Mouse (Mus musculus) CH12.LX (cell line): ENCODE measurements around the gene Plce1. TPM values are rescaled to one million over a fixed set of nuclear protein-coding genes. Genes with fewer than 3 reads are reported as not detected.

ENCODE experiments used
- DNase-seq: peaks from one replicate; pipeline ENCODE4 v3.0.0-alpha.2; 2013; ENCODE audit errors: extremely low read depth
- H3K27ac ChIP-seq: 2 replicates; pipeline ENCODE4 v1.5.1; 2012; ENCODE audit warnings: low read depth, mild to moderate bottlenecking, control low read depth, moderate library complexity; ENCODE audit not compliant: insufficient read depth
- H3K27me3 ChIP-seq: replicated peaks from 2 replicates; pipeline ENCODE3; 2012; ENCODE audit warnings: inconsistent platforms
- H3K36me3 ChIP-seq, 2 experiments: replicated peaks in 1 of 2; 2 replicates each; pipeline versions ENCODE3 to v1.6.1; 2012; ENCODE audit warnings: inconsistent platforms in 1 of 2, low read length in 1 of 2, mild to moderate bottlenecking in 1 of 2, mixed read lengths in 1 of 2, moderate library complexity in 1 of 2; ENCODE audit not compliant: control insufficient read depth in 1 of 2, insufficient read depth in 1 of 2
- H3K4me1 ChIP-seq, 2 experiments: 2 replicates each; pipeline ENCODE4 v1.6.1; 2012; ENCODE audit warnings: inconsistent platforms in 1 of 2, moderate library complexity in 1 of 2; ENCODE audit not compliant: insufficient read depth in 2 of 2, control insufficient read depth in 1 of 2
- H3K4me2 ChIP-seq: 2 replicates; pipeline ENCODE4 v1.6.1; 2012; ENCODE audit warnings: low read depth, mild to moderate bottlenecking, control low read depth; ENCODE audit not compliant: poor library complexity, insufficient read depth, severe bottlenecking
- H3K4me3 ChIP-seq, 3 experiments: fragments of 150-350 bp in 1 of 3; sonication (generic) in 1 of 3; replicated peaks in 1 of 3; 2 replicates each; pipeline versions ENCODE3 to v1.5.1; 2011 to 2012; ENCODE audit warnings: low read depth in 2 of 3, low read length in 2 of 3, mild to moderate bottlenecking in 2 of 3, moderate library complexity in 2 of 3, control low read depth in 1 of 3, improper control_type of control experiment in 1 of 3, inconsistent platforms in 1 of 3, mixed read lengths in 1 of 3; ENCODE audit not compliant: poor library complexity in 1 of 3
- H3K79me2 ChIP-seq: replicated peaks from 2 replicates; pipeline ENCODE4 v1.6.1; 2012; ENCODE audit warnings: mild to moderate bottlenecking, moderate library complexity; ENCODE audit not compliant: control insufficient read depth, poor library complexity, insufficient read depth, severe bottlenecking; ENCODE audit errors: extremely low read depth
- H3K9ac ChIP-seq: 2 replicates; pipeline ENCODE4 v1.6.1; 2012; ENCODE audit warnings: low read depth, mild to moderate bottlenecking, control low read depth, moderate library complexity; ENCODE audit not compliant: insufficient read depth
- H3K9me3 ChIP-seq: replicated peaks from 2 replicates; pipeline ENCODE3; 2012; ENCODE audit warnings: low read length, inconsistent platforms, mixed read lengths
- CHD1 ChIP-seq: IDR thresholded peaks from 2 replicates; pipeline ENCODE4 v1.6.1; 2012; ENCODE audit warnings: low read depth, low read length, improper control_type of control experiment, inconsistent platforms
- CTCF ChIP-seq, 2 experiments: IDR thresholded peaks in 1 of 2; conservative IDR thresholded peaks in 1 of 2; 2 replicates each; pipeline ENCODE4 v1.5.1; 2011 to 2012; ENCODE audit warnings: low read depth in 2 of 2, low read length in 2 of 2, improper control_type of control experiment in 1 of 2, inconsistent platforms in 1 of 2, mild to moderate bottlenecking in 1 of 2, moderate library complexity in 1 of 2
- ELF1 ChIP-seq: IDR thresholded peaks from 2 replicates; pipeline ENCODE4 v1.6.1; 2014; ENCODE audit warnings: low read depth, mild to moderate bottlenecking, inconsistent platforms, low read length, improper control_type of control experiment
- EP300 ChIP-seq: IDR thresholded peaks from 2 replicates; pipeline ENCODE4 v1.6.1; 2011; ENCODE audit warnings: low read length, improper control_type of control experiment
- GABPA ChIP-seq: IDR thresholded peaks from 2 replicates; pipeline ENCODE4 v1.6.1; 2012; ENCODE audit warnings: low read depth, low read length, improper control_type of control experiment, inconsistent platforms; ENCODE audit not compliant: insufficient replicate concordance
- JUN ChIP-seq: IDR thresholded peaks from 2 replicates; pipeline ENCODE4 v1.6.1; 2011; ENCODE audit warnings: low read depth, mild to moderate bottlenecking, low read length, improper control_type of control experiment, moderate library complexity; ENCODE audit not compliant: insufficient read depth
- JUND ChIP-seq: conservative IDR thresholded peaks from 2 replicates; pipeline ENCODE4 v1.6.1; 2011; ENCODE audit warnings: low read depth, low read length, improper control_type of control experiment
- KAT2A ChIP-seq: IDR thresholded peaks from 2 replicates; pipeline ENCODE4 v1.6.1; 2012; ENCODE audit warnings: low read length, improper control_type of control experiment, inconsistent platforms; ENCODE audit not compliant: insufficient replicate concordance
- MAFK ChIP-seq: IDR thresholded peaks from 2 replicates; pipeline ENCODE4 v1.6.1; 2011; ENCODE audit warnings: low read length, improper control_type of control experiment; ENCODE audit not compliant: insufficient replicate concordance
- MXI1 ChIP-seq: IDR thresholded peaks from 2 replicates; pipeline ENCODE4 v1.6.1; 2011; ENCODE audit warnings: mild to moderate bottlenecking, low read depth, low read length, improper control_type of control experiment
- MYC ChIP-seq: IDR thresholded peaks from 2 replicates; pipeline ENCODE4 v1.6.1; 2011; ENCODE audit warnings: low read depth, mild to moderate bottlenecking, improper control_type of control experiment, low read length
- NELFE ChIP-seq: IDR thresholded peaks from 2 replicates; pipeline ENCODE4 v1.6.1; 2011; ENCODE audit warnings: low read depth, low read length, improper control_type of control experiment
- NRF1 ChIP-seq: IDR thresholded peaks from 2 replicates; pipeline ENCODE4 v1.6.1; 2014; ENCODE audit warnings: low read depth, mild to moderate bottlenecking, inconsistent platforms, low read length, improper control_type of control experiment, moderate library complexity
- PAX5 ChIP-seq: IDR thresholded peaks from 2 replicates; pipeline ENCODE4 v1.6.1; 2012; ENCODE audit warnings: low read length, inconsistent platforms, mixed read lengths
- TBP ChIP-seq: conservative IDR thresholded peaks from 2 replicates; pipeline ENCODE4 v1.6.1; 2011; ENCODE audit warnings: low read depth, low read length, improper control_type of control experiment
- TCF12 ChIP-seq: IDR thresholded peaks from 2 replicates; pipeline ENCODE4 v1.6.1; 2014; ENCODE audit warnings: low read depth, mild to moderate bottlenecking, inconsistent platforms, low read length, improper control_type of control experiment
- USF2 ChIP-seq: conservative IDR thresholded peaks from 2 replicates; pipeline ENCODE4 v1.6.1; 2011; ENCODE audit warnings: low read depth, low read length, improper control_type of control experiment
- ZKSCAN1 ChIP-seq: IDR thresholded peaks from 2 replicates; pipeline ENCODE4 v1.6.1; 2012; ENCODE audit warnings: low read depth, inconsistent platforms, low read length, improper control_type of control experiment, borderline replicate concordance
- ZMIZ1 ChIP-seq: IDR thresholded peaks from 2 replicates; pipeline ENCODE4 v1.6.1; 2012; ENCODE audit warnings: low read depth, mild to moderate bottlenecking, inconsistent platforms, low read length, improper control_type of control experiment
- ZNF384 ChIP-seq: IDR thresholded peaks from 2 replicates; pipeline ENCODE4 v1.6.1; 2012; ENCODE audit warnings: low read depth, low read length, improper control_type of control experiment, inconsistent platforms
- dilution Hi-C: fragments of 300-500 bp; cut with MboI; formaldehyde crosslinking; loops from 2 replicates; pipeline ENCODE4 v1.14.3; 2020; ENCODE audit warnings: low sequenced_read_pairs; ENCODE audit not compliant: extremely low pct_unique_long_range_greater_than_20kb, extremely low pct_ligation_motif_present
- in situ Hi-C: fragments of 300-500 bp; cut with MboI; formaldehyde crosslinking; loops from 3 replicates; pipeline ENCODE4 v1.14.3; 2019; ENCODE audit warnings: low sequenced_read_pairs, low pct_ligation_motif_present, low pct_unique_long_range_greater_than_20kb, mixed read lengths
- polyA plus RNA-seq: library from polyadenylated mRNA; unstranded; fragments of >175 nt; gene quantifications from 2 replicates; pipeline ENCODE4 v1.2.1, GENCODE M21; 2012; ENCODE audit warnings: low read depth; ENCODE audit not compliant: insufficient read length
- total RNA-seq, 2 experiments: library from RNA; depleted of rRNA; stranded (reverse); fragments of 300-350 nt in 1 of 2; fragments of >200 nt in 1 of 2; gene quantifications; 2 replicates each; pipeline ENCODE4 v1.2.3; 2012 to 2014

Plce1 gene
- total and polyA plus RNA-seq, 3 experiments: under 0.01 to 0.13 (median 0.05) TPM

DNA sequence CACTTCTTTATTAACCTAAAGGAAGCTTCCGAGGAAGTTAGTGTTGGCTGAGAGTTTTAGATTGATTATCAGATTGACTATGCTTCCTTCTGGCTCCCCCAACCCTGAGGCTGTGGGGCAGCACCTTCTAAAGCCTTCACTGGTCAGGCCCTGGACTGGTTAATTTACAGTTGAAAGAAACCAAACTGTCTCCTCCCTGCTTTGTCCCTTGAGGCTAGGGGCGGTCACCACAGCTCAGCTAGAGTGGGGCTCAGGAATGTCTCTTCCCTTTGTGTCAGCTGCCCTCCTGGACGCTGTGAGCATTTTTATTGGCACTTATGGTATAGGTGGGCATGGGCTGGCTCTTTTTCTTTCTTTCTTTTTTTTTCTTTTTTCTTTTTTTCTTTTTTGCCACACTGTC is 45.9 kb downstream of the Plce1 start:
- Histone ChIP-seq H3K9ac (no peak overlapping the region), H3K4me3 (no peak overlapping the region), H3K36me3 (no peaks in the 10 kb centered on the region), H3K27me3 (no peaks in the 10 kb centered on the region), H3K4me2 (no peak overlapping the region), H3K79me2 (no peaks in the 10 kb centered on the region), H3K27ac (no peak overlapping the region), H3K9me3 (no peaks in the 10 kb centered on the region), H3K4me1 (no peaks in the 10 kb centered on the region)
- dilution Hi-C loops: no loop called here
- TF ChIP-seq GABPA (no peak), USF2 (no peak), ZKSCAN1 (no peak), MXI1 (no peak), TCF12 (no peak), ZNF384 (no peak), JUN (no peak), ZMIZ1 (no peak), ELF1 (no peak), CTCF (conservative IDR thresholded peaks at IDR 0.05 in 1 of 2, IDR thresholded peaks at IDR 0.05 in 1 of 2; ENCODE audit: low read depth in 2 of 2, low read length in 2 of 2) (no peak), MAFK (no peak), MYC (no peak), CHD1 (no peak), JUND (no peak), EP300 (no peak), PAX5 (no peak), NELFE (no peak)
- DNase-seq: no peak
- in situ Hi-C loops: no loop called here

DNA sequence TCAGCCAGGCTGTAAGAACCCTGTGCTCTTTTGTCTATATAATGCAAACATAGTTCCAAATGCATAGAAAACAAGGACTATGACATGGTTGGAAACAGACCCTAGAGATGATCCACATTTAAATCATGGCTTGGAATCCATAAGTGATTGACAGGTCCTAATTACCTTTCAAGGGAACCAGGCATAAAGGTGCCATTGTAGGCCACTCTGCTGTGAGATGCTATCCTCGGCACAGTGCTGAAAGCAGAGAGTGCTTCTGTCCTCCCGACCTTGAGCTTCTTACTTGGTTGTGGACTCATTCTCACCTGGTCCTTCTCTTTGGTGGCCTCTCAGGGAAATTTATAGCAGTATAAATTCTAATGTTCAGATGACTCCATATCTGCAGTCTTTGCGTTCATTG is 46.6 kb downstream of the Plce1 start:
- Histone ChIP-seq H3K27me3 (no peaks in the 10 kb centered on the region), H3K4me3 (no peak overlapping the region), H3K4me1 (no peaks in the 10 kb centered on the region), H3K9ac (no peak overlapping the region), H3K27ac (no peak overlapping the region), H3K4me2 (no peak overlapping the region), H3K79me2 (no peaks in the 10 kb centered on the region), H3K9me3 (no peaks in the 10 kb centered on the region), H3K36me3 (no peaks in the 10 kb centered on the region)
- dilution Hi-C loops (no loop called here), in situ Hi-C loops (no loop called here)
- DNase-seq: no peak
- TF ChIP-seq USF2 (no peak), KAT2A (no peak), JUN (no peak), MXI1 (no peak), TBP (no peak), NRF1 (no peak)
